Mouse (Mus musculus): ENCODE data around the gene Phf14.
"Not testable (repeated sequence)": the region's sequence is repeated elsewhere in the genome, so short reads cannot be mapped to it uniquely, and the experiment has no call there.

Phf14 gene

DNA sequence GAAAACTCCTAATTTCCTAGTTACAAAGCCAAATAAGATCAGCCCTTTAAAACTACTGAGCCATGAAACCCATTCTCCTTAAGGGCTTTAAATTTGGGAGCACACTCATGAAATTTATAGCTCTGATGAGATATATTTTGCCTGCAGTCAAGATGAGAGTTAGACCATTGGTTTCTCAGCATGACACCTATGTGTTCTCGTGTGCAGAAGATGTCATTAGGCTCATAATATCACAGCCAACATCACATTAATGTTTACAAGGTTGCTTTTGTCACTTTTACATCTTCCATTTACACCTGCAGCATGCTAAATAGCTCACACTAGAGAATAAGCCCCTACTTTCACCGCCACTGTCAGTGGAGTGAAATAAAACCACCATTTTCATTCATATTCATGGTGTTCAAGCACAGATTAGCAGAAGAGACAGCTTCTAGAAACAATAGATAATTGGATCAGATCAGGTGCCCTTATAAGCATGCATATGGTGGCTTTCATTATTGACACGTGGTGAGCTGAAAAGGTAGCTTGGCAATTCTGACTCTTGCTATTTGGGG is 181.9 kb downstream of the Phf14 start:
- no peak for DNase-seq (ENCODE audit: low spot score in 2 of 2)

DNA sequence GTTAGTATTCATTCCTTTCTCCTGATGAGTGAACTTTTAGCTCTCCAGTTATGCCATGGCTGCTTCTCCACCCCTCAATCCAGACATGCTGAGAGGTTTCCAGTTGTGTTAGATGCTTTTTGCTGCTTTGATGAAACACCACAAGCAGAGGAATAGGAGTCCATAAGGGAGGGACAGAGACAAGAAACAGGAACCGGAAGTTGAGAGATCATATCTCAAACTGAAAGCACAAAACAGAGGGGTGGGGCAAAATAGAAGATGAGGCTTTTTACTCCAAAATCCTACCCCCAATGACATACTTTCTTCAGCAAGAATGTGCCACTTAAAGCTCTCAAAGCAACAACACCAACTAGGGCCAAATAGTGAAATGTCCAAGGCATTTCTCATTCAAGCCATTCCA is 188.1 kb downstream of the Phf14 start:
- DNase-seq (ENCODE audit: low spot score in 2 of 2) = no peak

DNA sequence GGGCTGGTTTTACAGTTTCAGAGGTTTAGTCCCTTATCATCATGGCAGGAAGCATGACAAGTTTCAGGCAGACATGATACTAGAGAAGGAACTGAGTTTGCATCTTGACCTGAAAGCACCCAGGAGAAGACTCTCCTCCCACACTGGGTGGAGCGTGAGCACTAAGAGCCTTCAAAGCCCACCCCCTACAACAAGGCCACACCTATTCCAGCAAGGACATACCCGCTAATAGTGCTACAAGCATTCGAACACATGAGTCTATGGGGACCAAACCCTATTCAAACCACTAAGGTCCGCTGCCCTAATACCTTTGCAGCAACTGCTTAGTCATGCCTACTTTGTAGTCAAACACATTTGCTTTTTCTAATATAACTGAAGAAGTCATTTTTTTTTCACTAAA is 189.5 kb downstream of the Phf14 start:
- DNase-seq (ENCODE audit: low spot score in 2 of 2) = no peak

DNA sequence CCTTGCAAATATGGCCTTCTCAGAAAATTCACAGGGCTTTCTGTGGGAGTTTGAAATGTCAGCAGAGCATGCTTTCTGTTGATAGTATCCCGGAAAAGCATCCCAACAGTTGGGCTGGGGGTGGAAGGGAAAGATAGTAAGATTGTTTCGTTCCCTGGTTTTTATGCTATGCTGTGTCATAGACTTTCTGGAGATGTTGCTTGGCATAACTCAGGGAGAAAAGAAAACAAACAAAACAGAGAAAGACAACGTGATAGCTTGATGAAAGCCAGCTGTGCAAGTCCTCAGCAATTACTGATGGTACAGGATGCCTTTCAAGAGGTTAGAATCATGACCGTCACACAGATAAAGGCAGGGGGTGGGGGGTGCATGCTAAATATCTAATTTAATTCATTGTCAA is 197.5 kb downstream of the Phf14 start:
- no peak for DNase-seq (ENCODE audit: low spot score in 2 of 2)

DNA sequence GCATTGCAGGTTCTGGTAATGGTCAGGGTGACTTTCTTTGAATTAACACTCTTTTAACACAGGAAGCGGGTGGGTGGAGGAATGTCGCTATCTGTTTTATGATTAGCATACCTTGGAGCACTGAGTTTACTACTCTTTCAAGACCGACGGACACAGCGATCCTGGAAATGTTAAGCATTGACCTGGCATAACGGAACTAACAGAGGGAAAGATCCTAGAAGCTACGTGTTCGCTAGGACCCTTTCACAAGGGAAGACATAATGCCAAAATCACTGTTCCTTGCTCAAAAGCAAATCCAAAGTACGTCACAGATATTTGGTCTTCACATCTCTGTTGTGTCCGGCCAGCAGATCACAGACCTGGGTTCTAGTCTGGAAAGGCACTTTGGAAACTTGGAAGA is 199.7 kb downstream of the Phf14 start:
- no peak for DNase-seq (ENCODE audit: low spot score in 2 of 2)

DNA sequence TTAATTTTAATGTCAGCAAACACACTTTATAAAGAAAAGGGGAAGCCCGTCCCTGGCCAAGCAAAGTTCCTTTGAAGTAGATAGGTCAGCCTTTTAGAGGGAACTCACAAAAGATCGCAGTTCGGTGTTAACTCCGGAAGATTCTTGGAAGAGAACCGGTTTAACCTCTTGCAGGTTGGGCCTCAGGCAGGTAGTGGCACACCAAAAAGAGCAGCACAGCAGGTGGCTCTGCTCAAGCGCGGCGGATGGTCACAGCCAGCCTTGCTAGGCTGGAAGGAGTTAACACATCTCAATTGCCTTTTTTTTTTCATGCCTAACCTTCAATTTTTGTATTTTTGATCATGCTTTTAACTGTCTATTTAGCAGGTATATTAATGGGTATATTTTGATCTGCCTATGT is 200.2 kb downstream of the Phf14 start:
- no peak for DNase-seq (ENCODE audit: low spot score in 2 of 2)

DNA sequence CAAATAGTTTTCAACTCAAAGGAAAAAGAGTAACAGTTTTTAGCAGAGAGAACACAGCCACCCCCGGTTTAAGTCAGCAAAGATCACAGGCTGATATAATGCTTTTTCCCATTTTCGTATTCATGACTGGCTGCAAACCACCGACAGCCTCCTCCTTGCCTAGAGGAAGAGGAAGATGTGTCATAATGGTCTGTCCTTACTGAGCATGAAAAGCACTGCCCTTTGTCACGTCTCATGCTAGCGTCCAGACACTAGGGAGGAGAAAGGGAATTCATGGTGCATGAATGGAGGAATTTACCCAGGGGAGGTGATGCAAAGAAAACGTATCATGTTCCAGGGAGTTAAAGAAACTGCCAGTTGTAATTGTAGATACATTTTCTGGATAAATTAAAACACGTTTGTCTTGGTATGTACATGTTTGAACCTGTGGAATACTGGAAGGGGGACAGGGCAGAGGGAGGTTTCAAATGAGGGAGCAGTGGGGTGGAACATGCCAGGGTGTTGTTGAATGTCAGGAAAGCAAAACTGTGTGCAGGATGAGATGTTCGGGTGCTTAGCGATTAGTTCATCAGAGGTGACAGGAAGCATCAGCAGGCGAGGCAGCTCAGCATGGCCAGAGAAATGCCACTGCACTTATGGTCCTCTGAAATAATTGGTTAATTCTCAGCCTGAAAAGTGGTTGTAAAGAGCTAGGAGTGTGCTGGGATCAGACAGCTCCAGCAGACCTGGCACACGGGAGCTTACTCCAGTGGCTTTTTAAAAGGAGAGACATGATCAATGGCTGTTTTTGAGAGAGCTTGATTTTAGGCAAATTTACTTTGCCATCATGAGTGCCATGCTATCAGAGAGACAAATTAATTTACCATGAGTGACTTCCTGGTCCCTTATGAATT is 209.6 kb downstream of the Phf14 start:
- no peak for DNase-seq (ENCODE audit: low spot score in 2 of 2)

DNA sequence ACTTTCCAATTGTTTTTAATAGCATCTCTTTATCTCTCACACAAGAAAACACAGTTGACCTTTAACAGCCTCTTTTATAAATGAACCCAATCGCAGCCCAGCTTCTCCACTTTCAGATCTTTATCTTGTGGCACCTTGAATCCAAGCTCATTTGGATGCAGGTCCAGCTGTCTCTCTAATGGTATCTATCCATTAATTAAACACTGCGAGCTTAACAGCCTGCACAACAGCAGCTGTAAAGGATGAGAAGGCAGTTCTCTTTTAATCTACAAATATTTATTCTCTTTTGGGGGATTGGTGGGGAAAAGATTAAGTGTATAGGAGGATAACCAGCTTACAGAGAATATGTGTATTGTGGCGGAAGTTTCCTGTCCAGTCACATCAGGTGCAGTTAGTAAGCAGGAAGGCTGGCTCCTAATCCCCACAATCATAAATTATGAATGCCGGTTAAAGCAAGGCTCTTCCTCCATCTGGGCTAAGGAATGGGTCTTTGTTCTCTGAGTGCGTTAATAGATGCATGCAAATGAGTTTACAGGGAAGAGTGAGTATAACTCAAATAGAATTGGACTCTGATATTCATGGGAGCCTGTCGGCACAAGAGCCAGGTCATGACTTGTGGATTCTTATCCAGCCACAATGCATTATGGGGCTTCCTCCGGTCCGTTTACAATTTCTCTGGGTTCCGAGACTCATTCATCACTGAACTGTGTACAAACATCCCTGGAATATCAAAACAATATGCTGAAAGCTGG is 210.4 kb downstream of the Phf14 start:
- DNase-seq (ENCODE audit: low spot score in 2 of 2) = no peak

DNA sequence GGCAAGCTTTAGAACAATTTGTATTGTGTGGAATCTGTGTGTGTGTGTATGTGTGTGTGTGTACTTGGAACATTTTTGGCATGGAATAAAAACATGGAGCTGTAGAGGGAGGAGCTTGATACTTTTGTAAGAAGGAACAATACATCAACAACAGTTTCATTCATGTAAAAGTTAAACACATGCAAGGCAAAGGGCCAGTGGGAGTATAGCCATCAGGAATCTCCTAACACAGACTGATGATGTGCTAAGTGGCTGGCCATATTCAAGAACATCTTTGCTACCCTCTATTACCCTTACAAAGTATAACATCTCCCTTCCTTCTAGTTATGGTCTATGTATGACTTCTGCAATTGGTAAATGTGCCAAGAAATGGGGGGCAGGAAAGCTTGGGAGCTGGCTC is 215.2 kb downstream of the Phf14 start:
- no peak for DNase-seq (ENCODE audit: low spot score in 2 of 2)

DNA sequence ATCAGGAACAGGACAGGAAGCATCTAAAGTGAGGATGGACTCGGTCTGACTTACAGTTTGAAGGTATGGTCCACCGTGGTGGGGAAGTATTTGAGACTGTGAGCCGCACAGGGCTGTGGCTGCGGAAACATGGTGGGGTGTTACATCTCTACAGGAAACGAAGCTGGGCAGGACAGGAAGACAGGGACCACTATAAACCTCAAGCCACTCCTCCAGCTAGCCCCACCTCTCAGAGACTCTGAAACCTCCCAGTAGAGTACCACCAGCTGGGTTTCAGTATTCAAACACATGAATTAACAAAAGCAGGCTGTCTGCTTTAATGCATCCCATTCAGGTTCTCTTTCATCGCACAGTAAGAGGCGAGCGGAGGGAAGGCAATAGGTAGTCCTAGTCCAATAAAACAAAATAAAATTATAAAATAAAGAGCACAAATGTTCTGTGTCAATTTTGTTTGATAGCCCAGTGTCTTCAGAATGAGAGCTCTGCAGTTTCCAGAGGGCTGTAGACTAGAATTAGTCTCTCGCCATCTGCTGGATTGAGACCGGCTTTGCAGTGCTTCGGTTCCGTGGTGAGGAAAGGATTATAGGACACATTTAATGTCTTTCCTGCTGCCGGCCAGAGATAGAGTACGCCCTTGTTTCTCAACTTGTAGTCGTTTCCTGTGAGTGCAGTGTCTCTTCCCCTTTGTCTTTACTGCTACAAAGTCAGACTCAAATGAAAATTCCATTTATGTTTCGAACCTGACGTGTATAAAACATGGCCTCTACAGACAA is 217.6 kb downstream of the Phf14 start:
- peak; percentile 8 to 13 for DNase-seq (ENCODE audit: low spot score in 2 of 2)

DNA sequence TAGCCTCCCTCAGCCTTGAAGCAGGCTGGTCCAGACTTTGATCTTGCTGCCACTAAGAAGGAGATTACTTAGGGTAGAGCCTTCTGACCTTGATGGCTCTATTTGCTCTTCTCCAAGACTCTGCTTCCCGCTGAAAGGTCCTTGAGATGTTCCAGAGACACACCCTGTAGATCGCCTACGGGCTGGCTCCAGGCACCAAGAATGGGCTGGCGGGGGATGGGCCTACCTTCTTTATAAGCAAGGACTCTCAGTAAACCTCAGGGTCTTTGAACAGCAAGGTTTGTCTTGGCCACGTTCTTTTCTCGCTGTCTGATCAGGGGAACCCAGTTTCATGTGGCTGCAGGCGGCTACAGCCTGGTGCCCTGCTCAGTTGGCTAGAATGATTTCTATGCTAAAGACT is 219.0 kb downstream of the Phf14 start:
- not testable (repeated sequence) for DNase-seq (ENCODE audit: low spot score in 2 of 2)

DNA sequence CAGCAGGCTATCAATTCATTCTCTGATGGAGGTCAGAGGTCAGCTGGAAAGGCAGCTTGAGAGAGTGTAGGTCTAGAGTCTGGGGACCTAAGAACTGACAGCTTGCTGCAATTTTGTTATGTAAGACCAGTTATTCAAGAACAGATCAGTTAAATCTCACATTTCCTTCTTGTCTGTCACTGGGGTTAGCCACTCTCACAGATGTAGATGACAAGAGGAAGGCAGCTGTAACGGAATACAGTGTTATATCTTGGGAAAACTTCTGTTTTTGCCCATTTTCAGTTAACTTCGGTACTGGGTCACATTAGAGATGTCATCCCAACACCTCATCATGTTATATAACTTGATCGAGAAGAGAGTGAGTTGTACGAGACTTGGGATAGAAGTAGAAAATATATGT is 219.7 kb downstream of the Phf14 start:
- DNase-seq (ENCODE audit: low spot score in 2 of 2) = no peak

Data from spleen, postnatal 14 days (tissue).